Mouse (Mus musculus) MEL (cell line): ENCODE data around the gene Abhd12. TPM values are rescaled to one million over a fixed set of nuclear protein-coding genes. Genes with fewer than 3 reads are reported as not detected.

Experiments used
- DNase-seq: peaks from one replicate; pipeline ENCODE4 v3.0.0; 2011; ENCODE audit warnings: low read depth, low spot score
- H3K27ac ChIP-seq: 2 replicates; pipeline ENCODE4 v1.5.1; 2012; ENCODE audit warnings: low read depth, mild to moderate bottlenecking, control low read depth, low read length, moderate library complexity; ENCODE audit not compliant: control insufficient read depth
- H3K27me3 ChIP-seq, 2 experiments: fragments of 150-350 bp in 1 of 2; sonication (generic) in 1 of 2; 2 replicates each; pipeline ENCODE4 v1.6.1; 2012; ENCODE audit warnings: low read length in 2 of 2, mild to moderate bottlenecking in 2 of 2, improper control_type of control experiment in 1 of 2, moderate library complexity in 1 of 2; ENCODE audit not compliant: insufficient read depth in 2 of 2, control insufficient read depth in 1 of 2
- H3K36me3 ChIP-seq, 2 experiments: 2 replicates each; pipeline ENCODE4 v1.6.1; 2012 to 2014; ENCODE audit warnings: low read length in 2 of 2, improper control_type of control experiment in 1 of 2, inconsistent platforms in 1 of 2, mild to moderate bottlenecking in 1 of 2; ENCODE audit not compliant: insufficient read depth in 2 of 2, control insufficient read depth in 1 of 2
- H3K4me1 ChIP-seq, 2 experiments: fragments of 150-350 bp in 1 of 2; sonication (generic) in 1 of 2; 2 replicates each; pipeline ENCODE4 v1.6.1; 2012; ENCODE audit warnings: low read length in 2 of 2, improper control_type of control experiment in 1 of 2, mild to moderate bottlenecking in 1 of 2; ENCODE audit not compliant: insufficient read depth in 2 of 2, control insufficient read depth in 1 of 2
- H3K4me3 ChIP-seq, 2 experiments: fragments of 150-350 bp in 1 of 2; sonication (generic) in 1 of 2; 2 replicates each; pipeline ENCODE4 v1.5.1; 2012; ENCODE audit warnings: low read depth in 2 of 2, low read length in 2 of 2, mild to moderate bottlenecking in 2 of 2, moderate library complexity in 2 of 2, control low read depth in 1 of 2, improper control_type of control experiment in 1 of 2; ENCODE audit not compliant: control insufficient read depth in 1 of 2, insufficient read depth in 1 of 2
- H3K79me2 ChIP-seq: 2 replicates; pipeline ENCODE4 v1.6.1; 2012; ENCODE audit warnings: mild to moderate bottlenecking, low read length, moderate library complexity; ENCODE audit not compliant: control insufficient read depth, poor library complexity, insufficient read depth
- H3K9ac ChIP-seq: 2 replicates; pipeline ENCODE4 v1.6.1; 2012; ENCODE audit warnings: low read depth, mild to moderate bottlenecking, control low read depth, low read length, moderate library complexity; ENCODE audit not compliant: control insufficient read depth, poor library complexity, severe bottlenecking
- H3K9me3 ChIP-seq: fragments of 150-350 bp; sonication (generic); replicated peaks from 2 replicates; pipeline ENCODE4 v1.6.1; 2012; ENCODE audit warnings: mild to moderate bottlenecking, low read length, improper control_type of control experiment, moderate library complexity; ENCODE audit not compliant: insufficient read depth
- BHLHE40 ChIP-seq: IDR thresholded peaks from 2 replicates; pipeline ENCODE4 v1.6.1; 2012; ENCODE audit warnings: low read depth, mild to moderate bottlenecking, inconsistent platforms, low read length, improper control_type of control experiment, borderline replicate concordance
- CHD1 ChIP-seq: IDR thresholded peaks from 2 replicates; pipeline ENCODE4 v1.6.1; 2012; ENCODE audit warnings: low read depth, mild to moderate bottlenecking, inconsistent platforms, low read length, improper control_type of control experiment
- ETS1 ChIP-seq: IDR thresholded peaks from 2 replicates; pipeline ENCODE4 v1.6.1; 2012; ENCODE audit warnings: low read depth, mild to moderate bottlenecking, inconsistent platforms, low read length, improper control_type of control experiment, moderate library complexity
- GABPA ChIP-seq: IDR thresholded peaks from 2 replicates; pipeline ENCODE4 v1.6.1; 2012; ENCODE audit warnings: low read depth, mild to moderate bottlenecking, inconsistent platforms, low read length, improper control_type of control experiment, moderate library complexity
- GATA1 ChIP-seq: IDR thresholded peaks from 2 replicates; pipeline ENCODE4 v1.6.1; 2011; ENCODE audit warnings: low read depth, low read length, improper control_type of control experiment
- HCFC1 ChIP-seq: IDR thresholded peaks from 2 replicates; pipeline ENCODE4 v1.6.1; 2012; ENCODE audit warnings: low read depth, mild to moderate bottlenecking, inconsistent platforms, low read length, improper control_type of control experiment, moderate library complexity
- JUND ChIP-seq: IDR thresholded peaks from 2 replicates; pipeline ENCODE4 v1.6.1; 2011; ENCODE audit warnings: low read depth, mild to moderate bottlenecking, improper control_type of control experiment, low read length
- KAT2A ChIP-seq: conservative IDR thresholded peaks from 2 replicates; pipeline ENCODE4 v1.6.1; 2012; ENCODE audit warnings: low read depth, low read length, improper control_type of control experiment, inconsistent platforms
- MAFK ChIP-seq: IDR thresholded peaks from 2 replicates; pipeline ENCODE4 v1.6.1; 2011; ENCODE audit warnings: low read depth, mild to moderate bottlenecking, low read length, improper control_type of control experiment, borderline replicate concordance
- MAX ChIP-seq: IDR thresholded peaks from 2 replicates; pipeline ENCODE4 v1.6.1; 2011; ENCODE audit warnings: low read length, improper control_type of control experiment
- MAZ ChIP-seq: IDR thresholded peaks from 2 replicates; pipeline ENCODE4 v1.6.1; 2012; ENCODE audit warnings: low read depth, mild to moderate bottlenecking, inconsistent platforms, low read length, improper control_type of control experiment
- MEF2A ChIP-seq: IDR thresholded peaks from 2 replicates; pipeline ENCODE4 v1.6.1; 2014; ENCODE audit warnings: low read depth, mild to moderate bottlenecking, inconsistent platforms, low read length, improper control_type of control experiment; ENCODE audit not compliant: poor library complexity, insufficient replicate concordance, severe bottlenecking; ENCODE audit errors: extremely low read depth
- MXI1 ChIP-seq: IDR thresholded peaks from 2 replicates; pipeline ENCODE4 v1.6.1; 2011; ENCODE audit warnings: mild to moderate bottlenecking, low read depth, low read length, improper control_type of control experiment
- MYB ChIP-seq: IDR thresholded peaks from 2 replicates; pipeline ENCODE4 v1.6.1; 2011; ENCODE audit warnings: mild to moderate bottlenecking, low read depth, low read length, improper control_type of control experiment
- NELFE ChIP-seq: IDR thresholded peaks from 2 replicates; pipeline ENCODE4 v1.6.1; 2011; ENCODE audit warnings: low read depth, low read length, improper control_type of control experiment
- NRF1 ChIP-seq: IDR thresholded peaks from 2 replicates; pipeline ENCODE4 v1.6.1; 2014; ENCODE audit warnings: low read depth, mild to moderate bottlenecking, inconsistent platforms, low read length, improper control_type of control experiment, moderate library complexity; ENCODE audit not compliant: poor library complexity, insufficient read depth, severe bottlenecking
- POLR2AphosphoS2 ChIP-seq: IDR thresholded peaks from 2 replicates; pipeline ENCODE4 v1.6.1; 2011; ENCODE audit warnings: low read length, improper control_type of control experiment
- RCOR1 ChIP-seq: IDR thresholded peaks from 2 replicates; pipeline ENCODE4 v1.6.1; 2012; ENCODE audit warnings: low read depth, mild to moderate bottlenecking, inconsistent platforms, low read length, improper control_type of control experiment
- SMC3 ChIP-seq: IDR thresholded peaks from 2 replicates; pipeline ENCODE4 v1.6.1; 2011; ENCODE audit warnings: low read depth, low read length, improper control_type of control experiment
- TAL1 ChIP-seq: IDR thresholded peaks from 2 replicates; pipeline ENCODE4 v1.6.1; 2012; ENCODE audit warnings: mild to moderate bottlenecking, inconsistent platforms, low read length, moderate library complexity, mixed read lengths
- TBP ChIP-seq: IDR thresholded peaks from 2 replicates; pipeline ENCODE4 v1.8.0; 2011; ENCODE audit warnings: low read depth, low read length, improper control_type of control experiment
- TCF12 ChIP-seq: IDR thresholded peaks from 2 replicates; pipeline ENCODE4 v1.6.1; 2014; ENCODE audit warnings: low read depth, mild to moderate bottlenecking, inconsistent platforms, low read length, improper control_type of control experiment, moderate library complexity
- USF1 ChIP-seq: IDR thresholded peaks from 2 replicates; pipeline ENCODE4 v1.6.1; 2014; ENCODE audit warnings: low read depth, mild to moderate bottlenecking, inconsistent platforms, low read length, improper control_type of control experiment, moderate library complexity
- USF2 ChIP-seq, 2 experiments: IDR thresholded peaks; 2 replicates each; pipeline ENCODE4 v1.6.1; 2011 to 2012; ENCODE audit warnings: improper control_type of control experiment in 2 of 2, low read length in 2 of 2, borderline replicate concordance in 1 of 2, inconsistent platforms in 1 of 2, low read depth in 1 of 2, mild to moderate bottlenecking in 1 of 2; ENCODE audit not compliant: insufficient read depth in 1 of 2
- ZKSCAN1 ChIP-seq: IDR thresholded peaks from 2 replicates; pipeline ENCODE4 v1.6.1; 2012; ENCODE audit warnings: low read depth, mild to moderate bottlenecking, inconsistent platforms, low read length, improper control_type of control experiment, moderate library complexity
- ZMIZ1 ChIP-seq: IDR thresholded peaks from 2 replicates; pipeline ENCODE4 v1.6.1; 2012; ENCODE audit warnings: low read depth, mild to moderate bottlenecking, inconsistent platforms, low read length, improper control_type of control experiment, moderate library complexity
- ZNF384 ChIP-seq: IDR thresholded peaks from 2 replicates; pipeline ENCODE4 v1.6.1; 2012; ENCODE audit warnings: low read depth, mild to moderate bottlenecking, inconsistent platforms, low read length, improper control_type of control experiment
- polyA plus RNA-seq, 2 experiments: library from polyadenylated mRNA; stranded (reverse) in 1 of 2; unstranded in 1 of 2; fragments of >175 nt in 1 of 2; fragments of >200 nt in 1 of 2; gene quantifications; 2 replicates each; pipeline versions ENCODE4 v1.2.1 to v1.2.4; 2012; ENCODE audit warnings: low replicate concordance in 2 of 2, low read depth in 1 of 2; ENCODE audit not compliant: insufficient read length in 2 of 2, insufficient read depth in 1 of 2, missing spikeins in 1 of 2
- total RNA-seq: library from RNA; depleted of rRNA; stranded (reverse); fragments of 300-350 nt; gene quantifications from 2 replicates; pipeline ENCODE4 v1.2.3, GENCODE M21; 2012

The Abhd12 gene
- total and polyA plus RNA-seq, 3 experiments: 23.7 to 29.4 TPM; not detected in 1

GRCm38 (mm10) chr2:150910295-150910881 is 5.8 kb upstream of the Abhd12 start:
- H3K4me1 ChIP-seq: peaks cover 2 to 4% of the 10 kb centered on the region in 2 experiments; a peak in 3 of 4 replicates
- no peaks in the 10 kb centered on the region for H3K9me3 ChIP-seq
- H3K79me2 ChIP-seq: peaks cover 10% of the 10 kb centered on the region
- H3K36me3 ChIP-seq: peaks cover 2 to 12% of the 10 kb centered on the region in 2 experiments
- no peaks in the 10 kb centered on the region for H3K27me3 ChIP-seq
- H3K27ac ChIP-seq: peak overlapping the region; percentile 98
- peak; percentile 39 for DNase-seq
- TF ChIP-seq TBP (0 out of 2 replicates have a peak, but pooled peaks have one; percentile 6), POLR2AphosphoS2 (no peak), NRF1 (no peak), USF2 (IDR thresholded peaks at IDR 0.05; ENCODE audit: borderline replicate concordance in 1 of 2, insufficient read depth in 1 of 2, low read depth in 1 of 2, low read length in 2 of 2) (no peak), MYB (peak; percentile 43; the same call in 1 of the 2 replicates), HCFC1 (no peak)
- TF ChIP-seq, all 39 proteins: peak for 2
- Histone ChIP-seq H3K4me3 (peak overlapping the region; percentile 84 to 91), H3K9ac (peak overlapping the region; percentile 58)

- no peaks in the 10 kb centered on the region for H3K27me3 ChIP-seq
- peak overlapping the region; percentile 84 to 91 for H3K4me3 ChIP-seq
- H3K9me3 ChIP-seq: no peaks in the 10 kb centered on the region
- H3K36me3 ChIP-seq: peaks cover 0 to 11% of the 10 kb centered on the region in 2 experiments; a peak in 2 of 4 replicates
- peak overlapping the region; percentile 97 for H3K9ac ChIP-seq
- H3K4me1 ChIP-seq: peaks cover 2 to 4% of the 10 kb centered on the region in 2 experiments; a peak in 2 of 4 replicates
- H3K79me2 ChIP-seq: peaks cover 12% of the 10 kb centered on the region
- H3K27ac ChIP-seq: peak overlapping the region; percentile 98
- DNase-seq: peak; percentile 98
- TF ChIP-seq KAT2A (peak; percentile 52; the same call in 1 of the 2 replicates), TCF12 (peak; percentile 26), MYB (no peak), JUND (no peak), GATA1 (peak; percentile 77), USF2 (IDR thresholded peaks at IDR 0.05; ENCODE audit: borderline replicate concordance in 1 of 2, insufficient read depth in 1 of 2, low read depth in 1 of 2, low read length in 2 of 2) (no peak), BHLHE40 (0 out of 2 replicates have a peak, but pooled peaks have one; percentile 21), MAFK (no peak), GABPA (no peak), ZKSCAN1 (peak; percentile 74; the same call in 1 of the 2 replicates), TAL1 (no peak), CHD1 (no peak), MXI1 (peak; percentile 83), TBP (peak; percentile 26; the same call in 1 of the 2 replicates), NELFE (peak; percentile 83), USF1 (no peak), ETS1 (peak; percentile 74), ZNF384 (peak; percentile 99), MAZ (peak; percentile 85; the same call in 1 of the 2 replicates), NRF1 (no peak), ZMIZ1 (peak; percentile 88), SMC3 (no peak), MAX (peak; percentile 68), MEF2A (0 out of 2 replicates have a peak, but pooled peaks have one; percentile 24), RCOR1 (peak; percentile 63)
These were observed 5.0 kb upstream of the Abhd12 start for GRCm38 (mm10) chr2:150909429-150910039.
